Mouse (Mus musculus) spleen, adult 18-20 months (tissue): ENCODE results near the gene Pacsin3.

Experiments
- DNase-seq, 2 experiments: peaks; one replicate each; pipeline ENCODE4 v3.0.0; 2022; ENCODE audit warnings: mixed read lengths in 2 of 2

Pacsin3 gene

DNA sequence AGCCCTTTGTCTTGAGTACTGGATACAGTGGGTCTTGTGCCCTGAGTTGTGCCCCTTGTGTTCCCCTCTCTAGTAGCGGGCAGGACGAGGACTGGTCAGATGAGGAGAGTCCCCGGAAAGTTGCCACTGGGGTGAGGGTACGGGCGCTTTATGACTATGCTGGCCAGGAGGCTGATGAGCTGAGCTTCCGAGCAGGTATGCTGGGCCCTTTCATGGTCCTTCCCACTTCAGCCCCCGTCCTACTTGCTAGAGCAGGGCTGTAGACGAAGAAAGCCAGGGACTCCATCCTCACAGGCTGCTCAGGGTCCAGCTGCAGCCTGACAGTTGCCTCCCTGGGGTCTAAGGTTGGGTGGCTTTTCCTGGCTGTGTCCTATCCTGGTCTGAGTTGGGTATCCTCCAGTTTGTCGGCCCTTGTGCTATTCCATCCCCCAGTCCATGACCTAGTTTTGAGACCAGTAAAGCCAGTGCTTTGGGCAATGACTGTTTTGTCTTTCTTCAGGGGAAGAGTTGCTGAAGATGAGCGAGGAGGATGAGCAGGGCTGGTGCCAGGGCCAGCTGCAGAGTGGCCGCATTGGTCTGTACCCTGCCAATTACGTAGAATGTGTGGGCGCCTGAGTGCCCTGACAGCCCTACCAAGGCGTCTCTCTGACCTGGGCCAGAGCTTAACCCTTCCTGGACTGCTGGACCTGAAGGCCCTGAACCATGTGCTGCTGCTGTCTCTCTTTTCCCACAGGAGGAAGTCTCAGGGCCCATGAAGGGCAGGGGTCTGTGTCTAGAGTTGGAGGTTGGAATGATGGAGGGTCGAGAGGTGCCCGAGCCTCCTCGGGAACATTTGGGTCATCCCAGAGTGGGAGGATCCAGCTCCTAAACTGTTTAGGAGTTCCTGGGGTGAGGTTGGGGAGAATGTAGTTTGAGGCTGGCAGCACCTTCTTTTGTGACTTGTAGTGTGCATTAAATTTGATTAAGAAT lies 8.2 kb downstream of the Pacsin3 start:
- no peak for DNase-seq

DNA sequence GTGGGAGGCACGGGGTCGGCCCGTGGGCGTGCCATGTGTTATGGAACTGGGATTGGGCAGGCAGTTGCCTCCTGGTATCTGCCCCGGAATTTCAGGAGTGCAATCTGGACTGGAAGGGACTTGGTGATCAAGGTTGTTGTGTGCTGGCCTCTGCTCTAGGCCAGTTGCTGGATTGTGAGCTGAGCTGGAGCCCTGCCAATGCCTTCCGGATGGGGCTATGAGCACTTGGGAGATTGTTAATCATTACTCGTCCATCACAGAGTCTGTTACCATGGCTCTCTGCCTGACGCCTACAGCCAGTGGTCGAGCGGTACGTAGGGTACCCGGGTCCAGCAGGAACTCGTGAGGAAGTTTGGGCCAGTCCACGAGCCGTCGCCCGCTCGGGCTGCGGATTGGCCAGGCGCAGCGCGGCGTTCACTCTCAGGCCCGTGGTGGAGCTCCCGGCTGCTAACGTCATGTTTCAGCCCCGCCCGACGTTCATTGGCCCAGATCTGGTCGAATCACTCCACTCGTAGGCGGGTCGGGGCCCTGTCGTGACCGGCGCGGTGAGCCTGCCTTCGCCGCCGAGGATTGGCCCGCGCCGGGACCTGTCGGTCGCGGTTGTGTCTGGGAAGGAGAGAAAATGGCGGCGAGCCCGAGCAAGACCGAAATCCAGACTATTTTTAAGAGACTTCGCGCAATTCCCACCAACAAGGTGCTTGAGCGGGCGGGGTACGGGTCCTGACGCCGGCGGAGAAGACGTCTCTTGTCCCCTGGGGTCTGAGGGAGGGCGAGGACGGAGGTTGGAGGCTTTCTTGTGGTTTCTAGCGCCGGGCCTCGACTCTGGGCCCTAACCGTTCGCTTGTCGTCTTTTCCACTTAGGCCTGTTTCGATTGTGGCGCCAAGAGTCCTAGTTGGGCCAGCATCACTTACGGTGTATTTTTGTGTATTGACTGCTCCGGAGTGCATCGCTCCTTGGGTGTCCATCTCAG lies 9.2 kb downstream of the Pacsin3 start, which contains the start of gene Arfgap2:
Arfgap2 (plus strand) TSS at position 264 of the 971 bp plus-strand sequence.
- peak; percentile 90 to 92 for DNase-seq

DNA sequence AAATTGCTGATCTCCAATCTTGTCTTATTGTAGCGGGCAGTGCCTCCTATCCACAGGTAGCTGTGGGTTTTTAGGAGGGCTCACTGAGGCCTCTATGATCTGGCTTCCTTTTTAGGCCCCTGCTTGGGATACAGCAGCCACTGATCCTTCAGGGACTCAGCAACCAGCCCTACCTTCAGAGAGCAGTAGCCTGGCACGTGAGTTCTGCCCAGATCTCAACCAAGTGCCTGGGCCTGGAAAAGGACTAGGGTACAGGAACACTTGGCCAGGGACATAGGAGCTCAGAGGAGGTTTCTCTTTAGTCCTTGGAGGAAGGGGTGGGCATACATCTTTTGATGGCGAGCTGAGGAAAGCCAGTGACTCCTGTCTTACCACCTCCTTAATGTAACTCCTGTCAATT lies 12.3 kb downstream of the Pacsin3 start:
- DNase-seq = no peak

DNA sequence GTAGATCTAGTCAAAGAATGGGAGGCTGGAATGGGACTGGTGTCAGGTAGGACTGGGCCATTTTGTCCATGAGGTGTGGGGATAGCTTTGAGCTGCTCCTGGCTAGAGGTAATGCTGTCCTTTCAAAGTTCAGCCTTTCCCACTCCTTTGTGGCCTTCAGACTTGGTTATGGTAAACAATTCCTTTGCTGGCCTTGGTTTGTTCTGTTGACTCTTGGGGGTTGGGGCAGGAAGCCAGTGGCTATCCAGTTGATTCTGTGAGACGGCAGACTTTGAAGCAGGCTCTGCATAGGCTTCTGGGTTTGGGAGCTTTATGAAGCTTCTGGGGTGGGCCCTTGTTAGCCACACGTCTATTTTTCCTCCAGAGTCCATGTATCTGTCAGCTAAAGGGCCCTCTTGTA lies 13.0 kb downstream of the Pacsin3 start:
- DNase-seq = no peak

DNA sequence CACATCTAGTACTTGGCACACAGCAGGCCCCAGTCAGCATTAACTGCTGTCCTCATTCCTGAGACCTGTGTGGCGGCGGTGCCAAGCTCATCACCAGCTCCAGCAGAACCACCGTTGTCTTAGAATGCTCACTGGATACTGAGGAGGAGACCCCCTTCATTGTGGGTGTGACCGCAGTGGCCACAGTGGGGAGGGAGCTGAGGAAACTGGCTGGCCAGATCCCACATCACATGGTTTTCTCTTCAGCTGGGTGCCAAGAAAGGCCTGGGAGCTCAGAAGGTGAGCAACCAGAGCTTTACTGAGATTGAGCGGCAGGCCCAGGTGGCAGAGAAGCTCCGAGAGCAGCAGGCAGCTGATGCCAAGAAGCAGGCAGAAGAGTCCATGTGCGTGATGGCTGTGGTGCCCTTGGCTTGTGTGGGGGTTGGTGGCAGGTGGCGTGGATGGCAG lies 14.0 kb downstream of the Pacsin3 start:
- DNase-seq = no peak

DNA sequence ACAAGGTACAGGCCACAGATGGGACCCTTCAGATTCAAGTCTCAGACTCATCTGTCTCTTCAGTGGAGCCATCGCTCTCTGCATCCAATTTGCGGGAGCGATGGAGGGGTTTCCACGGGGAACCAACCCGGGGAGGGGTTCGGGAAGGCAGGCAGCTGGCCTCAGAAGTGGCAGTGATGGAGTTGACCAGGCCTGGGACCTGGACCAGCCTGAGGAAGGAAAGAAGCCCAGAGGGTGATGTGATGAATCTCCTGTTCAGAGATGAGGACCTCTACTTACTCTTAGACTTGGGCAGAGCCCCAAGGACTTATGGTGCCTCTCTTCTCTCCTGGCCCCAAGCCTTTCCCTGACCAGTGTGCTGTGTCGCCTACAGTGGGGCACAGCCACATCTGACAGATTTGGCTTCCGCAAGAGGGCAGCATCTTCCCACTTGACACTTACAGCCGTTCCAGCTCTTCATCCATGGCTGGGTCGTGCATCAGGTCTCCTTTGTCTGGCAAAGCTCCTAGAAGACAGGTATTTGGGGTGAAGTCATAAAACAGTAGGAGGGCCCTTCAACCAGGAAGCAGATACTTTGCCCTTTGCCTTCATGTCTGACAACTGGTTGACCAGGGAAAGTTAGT lies 23.1 kb downstream of the Pacsin3 start:
- DNase-seq = no peak

DNA sequence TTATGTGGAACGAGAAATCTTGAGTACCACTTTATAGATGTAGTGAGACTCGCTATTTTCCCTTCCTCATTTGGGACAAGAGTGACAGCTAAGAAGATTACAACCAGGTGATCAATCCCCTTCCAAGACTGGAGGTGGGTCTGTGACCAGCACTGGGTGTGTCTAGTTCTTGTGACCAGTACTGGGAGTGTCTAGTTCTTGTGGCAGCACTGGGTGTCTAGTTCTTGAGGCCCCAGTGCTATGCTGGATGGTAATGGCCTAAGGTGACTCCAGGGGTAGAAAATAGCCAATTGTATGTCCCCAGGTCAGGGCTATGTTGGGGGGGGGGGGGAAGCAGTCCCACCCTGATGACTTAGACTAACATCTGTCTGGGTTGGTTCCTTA lies 23.6 kb downstream of the Pacsin3 start:
- DNase-seq = no peak

DNA sequence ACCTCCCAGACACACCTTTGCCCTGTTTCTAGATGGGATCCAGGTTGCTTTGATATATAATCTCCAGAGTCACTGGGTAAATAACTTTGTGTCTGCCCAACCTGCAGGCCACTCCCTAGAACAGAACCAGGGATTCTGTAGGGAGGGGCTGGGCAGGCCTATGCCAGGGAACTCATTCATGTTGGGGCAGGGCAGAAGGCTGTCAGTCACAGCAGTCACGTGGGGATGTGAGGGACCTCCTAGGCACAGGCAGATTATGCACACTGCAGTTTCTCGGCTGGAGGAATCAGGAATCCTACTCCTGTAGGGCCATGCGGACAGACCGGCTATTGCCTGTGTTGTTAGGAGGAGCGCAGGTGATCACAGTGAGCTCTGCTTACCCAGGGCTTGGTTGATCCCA lies 25.6 kb downstream of the Pacsin3 start:
- DNase-seq = no peak

DNA sequence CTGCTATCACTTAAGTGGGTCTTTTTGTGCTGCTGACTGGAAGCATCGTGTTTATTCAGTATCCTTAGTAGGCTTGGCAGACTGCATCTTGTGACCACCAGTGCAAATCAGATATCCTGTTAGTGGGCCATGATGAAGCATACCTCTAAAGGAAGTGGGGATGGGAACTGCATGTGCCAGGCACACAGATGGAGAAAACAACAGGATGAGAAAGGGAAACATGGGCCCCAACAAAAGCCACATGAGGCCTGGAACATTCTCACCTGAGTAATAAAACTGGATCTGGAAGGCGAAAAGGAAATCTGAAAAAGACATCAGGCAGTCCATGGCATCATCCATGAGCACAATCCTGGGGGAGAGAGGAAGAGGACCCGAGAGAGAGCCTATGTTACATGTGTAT lies 28.2 kb downstream of the Pacsin3 start:
- no peak for DNase-seq

DNA sequence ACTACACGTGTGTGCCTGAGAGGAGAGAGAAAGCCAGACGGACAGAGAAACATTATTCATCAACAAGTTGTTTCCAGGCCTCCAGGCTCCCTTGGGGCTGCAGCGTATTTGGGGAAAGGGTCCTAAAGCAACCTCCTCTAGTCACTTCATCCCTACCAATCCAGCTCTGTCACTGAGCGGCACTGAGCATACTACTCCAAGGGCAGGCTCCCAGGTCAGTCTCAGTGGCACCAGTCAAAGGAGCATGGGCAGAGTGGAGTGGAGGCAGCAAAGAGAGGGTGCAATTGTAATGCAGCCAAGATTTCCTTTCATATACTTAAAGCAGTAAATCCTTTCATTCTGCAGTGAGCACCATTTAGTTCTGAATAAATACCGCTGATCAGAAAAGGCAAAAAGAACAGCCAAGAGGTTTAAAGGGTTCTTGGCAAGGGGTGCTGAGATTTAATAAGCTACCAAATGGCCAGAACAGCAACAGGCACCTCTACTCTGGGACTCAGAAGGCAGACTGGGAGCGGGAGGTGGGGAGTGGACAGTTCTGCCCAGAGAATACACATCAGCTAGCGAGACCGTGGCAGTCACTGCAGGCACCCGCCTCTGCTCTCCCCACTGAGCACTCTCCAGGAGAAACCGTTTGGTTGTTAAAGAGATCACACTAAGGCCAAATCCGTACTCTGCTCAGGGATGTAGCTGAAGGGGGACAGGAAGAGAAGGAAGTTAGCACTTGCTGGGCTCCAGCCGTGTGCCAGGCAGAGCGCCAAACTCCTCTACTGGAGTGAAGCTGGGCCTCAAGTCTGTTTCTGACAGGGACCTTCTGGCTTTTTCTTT lies 28.8 kb downstream of the Pacsin3 start:
- DNase-seq = no peak

DNA sequence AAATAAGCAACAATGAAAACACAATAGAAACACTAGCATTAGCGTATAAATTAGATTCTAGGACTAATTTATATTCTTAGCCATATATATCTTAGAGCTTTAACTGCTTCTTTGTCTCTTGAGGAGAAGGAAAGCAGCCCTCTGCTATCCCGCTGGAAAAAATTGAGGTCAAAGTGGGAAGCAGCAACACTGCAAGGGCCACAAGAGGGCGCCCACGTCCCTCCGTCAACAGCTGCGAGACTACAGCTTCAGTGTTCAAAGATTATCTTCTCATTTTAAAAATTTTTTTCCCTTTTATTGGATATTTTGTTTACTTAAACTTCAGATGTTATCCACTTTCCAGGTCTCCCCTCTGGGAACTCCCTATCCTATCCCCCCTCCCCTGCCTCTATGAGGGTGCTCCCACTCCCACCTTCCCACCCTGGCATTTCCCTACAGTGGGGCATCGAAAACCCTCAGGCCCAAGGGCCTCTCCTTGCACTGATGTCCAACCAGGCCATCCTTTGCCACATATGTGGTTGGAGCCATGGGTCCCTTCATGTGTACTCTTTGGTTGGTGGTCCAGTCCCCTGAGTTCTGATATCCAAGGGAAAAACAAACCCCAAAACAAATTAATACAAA lies 30.2 kb downstream of the Pacsin3 start:
- peak in 1 of 2 experiments; percentile 65 for DNase-seq

DNA sequence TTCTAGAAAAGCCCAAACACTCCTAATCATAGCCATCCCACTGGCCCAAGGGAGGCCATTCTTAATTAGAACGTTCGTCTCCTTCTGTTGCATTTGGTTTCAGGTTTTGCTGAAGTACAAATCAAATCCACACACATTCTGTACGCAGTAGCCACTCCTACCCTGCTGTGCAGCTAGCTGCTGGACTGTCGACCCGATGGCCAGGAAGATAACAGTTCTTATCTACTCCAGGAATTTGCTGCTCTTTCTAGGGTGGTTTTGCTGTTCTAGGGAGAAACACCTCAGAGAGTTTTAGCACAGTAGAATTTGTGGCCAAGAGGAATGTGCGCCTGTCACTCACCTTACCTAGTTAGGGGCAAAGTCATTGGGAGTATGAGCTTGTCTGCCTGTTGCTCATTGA lies 31.8 kb downstream of the Pacsin3 start:
- DNase-seq = no peak

DNA sequence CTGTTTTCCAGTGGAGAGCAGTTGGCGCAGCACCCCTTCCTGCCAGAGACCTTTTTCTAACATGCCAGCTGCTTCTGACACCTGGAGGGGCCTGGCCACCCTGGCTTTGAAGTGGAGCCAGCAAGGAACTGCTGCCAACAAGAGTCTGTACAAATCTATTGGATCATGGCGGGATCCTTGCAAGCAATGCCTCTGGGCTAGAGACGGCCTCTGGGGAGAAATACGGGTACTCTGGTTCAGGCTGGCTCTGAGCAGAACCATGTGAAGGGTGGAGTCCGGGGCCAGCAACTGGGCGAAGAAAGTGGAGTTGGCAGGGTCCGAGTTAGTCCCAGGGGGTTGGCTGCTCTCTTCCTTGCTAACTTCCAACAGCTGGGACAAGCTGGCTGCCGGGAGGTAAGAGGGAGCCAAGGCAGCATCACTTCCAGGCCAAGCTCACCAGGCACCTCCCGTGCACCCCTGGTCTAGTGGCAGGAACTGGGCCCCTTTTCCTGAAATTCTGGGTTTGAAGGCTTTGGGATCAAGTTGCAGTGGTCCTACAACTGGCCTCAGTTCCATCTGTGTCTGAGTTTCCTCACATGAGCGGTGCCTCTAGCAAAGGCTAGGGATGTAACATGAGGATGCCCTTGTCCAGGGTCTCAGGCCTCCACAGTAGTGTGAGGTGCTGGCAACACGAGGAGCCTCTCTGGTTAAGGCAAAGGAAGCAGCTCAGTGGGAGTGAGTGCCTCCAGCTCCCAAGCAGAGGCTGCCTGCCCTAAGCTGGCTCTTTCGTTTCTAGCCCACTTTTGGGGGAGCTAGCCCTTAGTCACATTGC lies 35.6 kb downstream of the Pacsin3 start:
- DNase-seq = no peak

DNA sequence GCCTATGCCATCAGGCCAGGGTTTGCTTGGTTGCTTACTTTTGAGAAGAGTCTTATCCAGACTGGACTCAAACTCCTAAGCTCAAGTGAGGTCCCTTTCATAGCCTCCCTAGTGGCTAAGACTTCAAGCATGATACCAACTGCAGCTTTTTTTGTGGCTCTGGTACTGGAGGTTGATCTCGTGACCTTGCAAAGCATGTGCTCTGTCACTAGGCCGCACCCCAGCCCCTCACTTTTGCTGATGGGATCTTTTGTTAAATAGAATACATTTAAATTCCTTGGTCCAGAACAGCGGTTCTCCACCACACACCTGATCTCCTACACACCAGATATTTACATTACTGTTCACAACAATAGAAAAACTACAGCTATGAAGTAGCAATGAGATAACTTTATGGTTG lies 38.5 kb downstream of the Pacsin3 start:
- no peak for DNase-seq

DNA sequence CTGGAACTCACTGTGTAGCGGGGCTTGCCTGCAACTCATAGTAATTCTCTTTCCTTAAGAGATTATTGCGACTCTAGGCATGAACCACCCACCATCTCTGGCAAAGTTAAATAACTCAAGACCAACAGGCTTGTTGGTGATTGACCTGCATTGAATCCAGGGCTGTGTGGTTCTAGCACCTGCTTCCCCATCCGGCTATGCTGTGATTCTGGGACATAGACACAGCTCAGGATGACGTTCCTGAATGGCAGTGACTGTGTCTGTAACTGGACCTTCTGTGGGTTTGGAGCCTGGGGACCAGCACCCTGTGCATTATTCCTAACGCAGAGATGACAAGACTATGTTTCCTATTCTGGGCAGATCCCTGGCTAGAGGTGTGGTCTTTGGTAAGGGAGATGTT lies 40.1 kb downstream of the Pacsin3 start:
- DNase-seq = no peak

DNA sequence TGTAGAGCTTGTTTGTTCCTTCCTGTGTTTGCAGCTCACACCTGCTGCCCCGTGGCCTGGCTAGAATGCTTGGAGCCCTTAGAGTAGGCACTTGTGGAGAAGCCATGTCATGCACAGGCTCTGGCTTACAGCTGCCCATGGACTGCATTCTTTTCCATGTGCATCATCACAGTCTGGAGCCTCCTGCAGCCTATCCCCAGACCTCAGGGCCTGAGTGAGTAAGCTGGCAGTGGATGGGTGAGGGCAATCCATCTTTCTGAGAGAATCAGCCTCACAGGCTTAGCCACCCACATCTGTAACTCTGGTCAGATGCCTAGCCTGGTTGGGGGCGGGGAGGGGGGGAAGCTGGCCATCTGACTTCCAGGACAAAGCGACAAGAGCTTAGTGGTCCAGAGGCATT lies 43.4 kb downstream of the Pacsin3 start:
- no peak for DNase-seq

DNA sequence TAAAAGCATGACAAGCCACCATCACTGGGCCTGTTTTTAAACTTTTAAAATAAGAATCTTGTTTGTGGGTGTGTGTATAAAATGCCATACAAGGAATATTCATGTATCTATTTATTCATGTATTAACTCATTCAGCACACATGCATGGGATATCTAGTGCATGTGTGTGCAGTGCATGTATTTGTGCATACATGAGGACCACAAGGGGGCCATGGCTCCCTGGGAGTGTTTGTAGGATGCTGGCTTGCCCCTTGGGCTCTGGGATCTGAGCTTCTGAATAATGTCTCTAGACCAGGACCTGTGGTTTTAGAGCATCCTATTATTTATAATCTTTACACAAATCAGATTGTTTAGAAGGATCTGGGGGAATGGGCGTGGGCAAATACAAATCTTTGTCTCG lies 45.0 kb downstream of the Pacsin3 start:
- DNase-seq = no peak

DNA sequence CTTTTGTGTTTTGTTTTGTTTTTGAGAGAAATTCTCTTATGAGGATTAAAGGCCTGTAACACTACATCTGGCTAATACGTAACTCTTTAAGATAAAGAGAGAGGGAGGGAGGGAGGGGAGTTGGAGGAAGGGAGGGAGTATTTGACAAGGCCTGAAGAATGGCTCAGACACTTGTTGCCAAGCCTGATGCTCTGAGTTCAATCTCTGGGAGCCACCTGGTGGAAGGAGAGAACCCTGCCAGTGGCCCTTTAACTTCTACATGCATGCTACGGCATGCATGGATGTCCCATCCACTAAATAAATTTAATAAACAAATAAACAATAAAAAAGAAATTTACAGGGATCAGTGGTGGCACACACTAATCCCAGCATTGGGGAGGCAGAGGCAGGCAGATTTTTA lies 46.1 kb downstream of the Pacsin3 start:
- no peak for DNase-seq

DNA sequence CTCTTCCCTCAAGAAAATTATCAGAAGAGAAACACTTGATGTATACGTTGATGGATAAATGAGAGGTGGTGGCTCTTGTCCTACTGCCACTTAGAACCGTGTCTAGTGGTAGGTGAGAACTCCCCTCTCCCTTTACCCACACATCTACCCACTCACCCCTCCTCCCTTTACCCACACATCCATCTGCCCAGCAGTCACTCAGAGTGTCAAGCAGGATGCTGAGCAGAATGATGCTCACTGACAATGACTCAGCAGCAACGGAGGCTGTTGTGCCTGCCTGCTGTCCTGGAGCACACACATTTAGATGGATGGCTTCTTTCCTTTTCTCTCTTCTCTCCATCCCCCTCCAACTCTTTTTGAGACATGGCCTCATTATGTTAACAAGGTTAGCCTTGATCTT lies 47.1 kb downstream of the Pacsin3 start:
- DNase-seq = no peak

DNA sequence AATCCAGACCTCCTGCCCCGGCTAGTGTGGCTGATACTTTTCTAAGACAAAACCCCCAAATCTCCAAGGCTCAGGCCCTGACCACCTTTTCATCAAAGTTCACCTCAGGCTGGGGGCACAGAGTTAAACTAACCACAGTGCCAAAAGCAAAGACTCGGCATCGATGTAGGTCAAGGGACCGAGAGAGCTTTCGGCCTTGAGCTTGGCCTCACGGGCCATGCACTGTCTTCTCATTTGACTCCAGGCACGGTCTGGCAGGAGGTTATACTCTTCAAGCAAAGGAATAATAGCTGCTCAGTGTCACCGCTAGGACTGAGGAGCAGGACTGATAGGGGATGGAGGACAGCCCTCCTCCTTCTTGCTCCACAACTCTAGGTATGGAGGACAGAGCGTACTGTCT lies 50.2 kb downstream of the Pacsin3 start:
- no peak for DNase-seq

DNA sequence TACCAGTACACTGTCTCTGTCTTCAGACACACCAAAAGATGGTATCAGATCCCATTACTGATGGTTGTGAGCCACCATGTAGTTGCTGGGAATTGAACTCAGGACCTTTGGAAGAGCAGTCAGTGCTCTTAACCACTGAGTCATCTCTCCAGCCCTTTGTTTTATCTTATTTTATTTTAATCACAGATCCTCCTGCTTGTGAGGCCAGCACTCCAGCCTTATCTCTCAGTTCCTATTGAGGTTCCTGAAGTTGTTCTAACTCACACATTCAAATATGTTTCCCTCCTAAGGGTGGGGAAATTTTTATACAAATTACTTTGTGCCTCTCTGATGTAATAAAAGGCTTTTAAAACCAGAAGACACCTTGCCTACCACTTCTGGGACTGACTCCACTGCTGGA lies 50.8 kb downstream of the Pacsin3 start:
- no peak for DNase-seq
